Mouse (Mus musculus): Measurements from ENCODE around the gene Tbc1d2b.

GRCm38 (mm10) chr9:90199611-90200010 lies 71.0 kb downstream of the Tbc1d2b start:
- no peak for TF ChIP-seq CTCF (IDR thresholded peaks at IDR 0.05; ENCODE audit: borderline replicate concordance, insufficient read depth, low read depth, low read length)
- no peak for TF ChIP-seq POLR2A (IDR thresholded peaks at IDR 0.05; ENCODE audit: borderline replicate concordance, insufficient read depth, low read length)
